Mouse (Mus musculus) kidney, adult 2 months (tissue): ENCODE measurements around the gene Gm14434.
"Not testable (repeated sequence)": the region's sequence is repeated elsewhere in the genome, so short reads cannot be mapped to it uniquely, and the experiment has no call there.

Source experiments
- CTCF ChIP-seq: fragments of 200-500 bp; conservative IDR thresholded peaks from 2 replicates; pipeline ENCODE4 v1.5.1; 2011; ENCODE audit warnings: low read depth, mild to moderate bottlenecking, control low read depth, low read length, moderate library complexity, mixed read lengths; ENCODE audit not compliant: insufficient read depth, insufficient read length
- POLR2A ChIP-seq: fragments of 200-500 bp; IDR thresholded peaks from one replicate; pipeline ENCODE4 v1.6.1; 2011; ENCODE audit warnings: low read depth, low read length, control low read depth

DNA sequence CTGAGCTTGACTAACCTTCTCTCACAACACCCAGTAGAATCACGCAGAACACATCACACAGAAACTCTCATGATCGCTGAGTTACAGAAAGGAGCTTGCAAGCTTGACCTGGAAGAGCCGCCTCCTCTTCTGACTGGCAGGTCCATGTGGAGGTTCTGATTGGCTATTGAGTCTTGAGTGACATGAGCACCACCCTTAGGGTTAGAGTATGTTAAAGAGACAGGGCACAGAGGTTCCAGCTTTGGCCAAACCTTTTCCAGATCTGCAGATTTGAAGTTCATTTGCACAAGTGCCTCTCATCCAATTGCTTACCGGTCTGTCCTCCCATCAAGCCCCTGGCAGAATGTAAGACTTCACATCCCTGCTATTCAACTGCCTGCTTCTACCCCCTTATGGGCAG lies at the start of gene Gm14434:
- not testable (repeated sequence) for TF ChIP-seq CTCF, POLR2A
